Mouse (Mus musculus) embryonic facial prominence, embryonic 10.5 days (tissue): Measurements from ENCODE around the gene Wnt5b. TPM values are rescaled to one million over a fixed set of nuclear protein-coding genes. Genes with fewer than 3 reads are reported as not detected.

Source experiments
- DNase-seq: peaks from one replicate; pipeline ENCODE4 v3.0.0-alpha.2; 2017; ENCODE audit warnings: low spot score
- H3K27ac ChIP-seq: fragments of 300-500 bp; sonication (generic); replicated peaks from 2 replicates; pipeline ENCODE4 v1.5.1; 2016; ENCODE audit warnings: mild to moderate bottlenecking
- H3K27me3 ChIP-seq: fragments of 300-500 bp; sonication (generic); replicated peaks from 2 replicates; pipeline ENCODE4 v1.6.1; 2016; ENCODE audit warnings: low read depth, mild to moderate bottlenecking; ENCODE audit not compliant: poor library complexity, severe bottlenecking
- H3K36me3 ChIP-seq: fragments of 300-500 bp; sonication (generic); replicated peaks from 2 replicates; pipeline ENCODE4 v1.6.1; 2016; ENCODE audit warnings: mild to moderate bottlenecking, moderate library complexity
- H3K4me1 ChIP-seq: fragments of 300-500 bp; sonication (generic); 2 replicates; pipeline ENCODE4 v1.6.1; 2016
- H3K4me3 ChIP-seq: fragments of 300-500 bp; sonication (generic); 2 replicates; pipeline ENCODE4 v1.5.1; 2016; ENCODE audit warnings: mild to moderate bottlenecking, moderate library complexity
- H3K9me3 ChIP-seq: fragments of 300-500 bp; sonication (generic); 2 replicates; pipeline ENCODE4 v1.6.1; 2016; ENCODE audit warnings: mild to moderate bottlenecking
- WGBS: fragments of 180-500 bp; shearing (Covaris S2); methylation state at CpG from one replicate; pipeline ENCODE4 v1.1.7; 2016; 5-methylcytosine and 5-hydroxymethylcytosine counted together
- polyA plus RNA-seq: library from polyadenylated mRNA; unstranded; fragments of >200 nt; fragmentation: Nextera tagmentation; extraction: Ambion mirVana; gene quantifications from 2 replicates; pipeline ENCODE4 v1.2.1, GENCODE M21; 2016

Wnt5b gene
- polyA plus RNA-seq, 1 experiment from 2014 or later: 13.2 TPM

DNA sequence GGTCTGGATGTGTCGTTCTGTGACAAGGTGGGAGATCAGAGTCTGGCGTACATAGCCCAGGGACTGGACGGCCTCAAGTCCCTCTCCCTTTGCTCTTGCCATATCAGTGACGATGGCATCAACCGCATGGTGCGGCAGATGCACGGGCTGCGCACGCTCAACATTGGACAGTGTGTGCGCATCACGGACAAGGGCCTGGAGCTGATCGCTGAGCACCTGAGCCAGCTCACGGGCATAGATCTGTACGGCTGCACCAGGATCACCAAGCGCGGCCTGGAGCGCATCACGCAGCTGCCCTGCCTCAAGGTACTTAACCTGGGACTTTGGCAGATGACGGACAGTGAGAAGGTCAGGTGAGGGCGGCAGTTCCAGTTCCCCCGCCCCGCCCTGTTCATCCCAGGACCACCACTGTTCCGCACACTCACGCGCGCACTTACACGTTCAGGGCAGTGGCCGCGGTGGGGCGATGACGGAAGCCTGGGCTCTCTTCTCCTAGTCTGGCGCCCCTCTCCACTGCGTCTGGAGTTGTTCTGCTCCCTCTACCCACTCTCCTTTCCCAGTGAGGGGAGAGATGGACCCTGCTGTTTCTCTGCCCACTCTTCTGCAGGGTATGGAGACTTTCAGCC is 63.3 kb downstream of the Wnt5b start:
- DNase-seq: peak; percentile 62
- Histone ChIP-seq H3K4me1 (peaks cover 71% of the 10 kb centered on the region), H3K27ac (peak overlapping the region; percentile 100), H3K9me3 (no peaks in the 10 kb centered on the region), H3K36me3 (peaks cover 42% of the 10 kb centered on the region), H3K4me3 (peak overlapping the region; percentile 94), H3K27me3 (no peaks in the 10 kb centered on the region)
- WGBS: under 1% methylated on average over 33 of the region's 33 CpGs

DNA sequence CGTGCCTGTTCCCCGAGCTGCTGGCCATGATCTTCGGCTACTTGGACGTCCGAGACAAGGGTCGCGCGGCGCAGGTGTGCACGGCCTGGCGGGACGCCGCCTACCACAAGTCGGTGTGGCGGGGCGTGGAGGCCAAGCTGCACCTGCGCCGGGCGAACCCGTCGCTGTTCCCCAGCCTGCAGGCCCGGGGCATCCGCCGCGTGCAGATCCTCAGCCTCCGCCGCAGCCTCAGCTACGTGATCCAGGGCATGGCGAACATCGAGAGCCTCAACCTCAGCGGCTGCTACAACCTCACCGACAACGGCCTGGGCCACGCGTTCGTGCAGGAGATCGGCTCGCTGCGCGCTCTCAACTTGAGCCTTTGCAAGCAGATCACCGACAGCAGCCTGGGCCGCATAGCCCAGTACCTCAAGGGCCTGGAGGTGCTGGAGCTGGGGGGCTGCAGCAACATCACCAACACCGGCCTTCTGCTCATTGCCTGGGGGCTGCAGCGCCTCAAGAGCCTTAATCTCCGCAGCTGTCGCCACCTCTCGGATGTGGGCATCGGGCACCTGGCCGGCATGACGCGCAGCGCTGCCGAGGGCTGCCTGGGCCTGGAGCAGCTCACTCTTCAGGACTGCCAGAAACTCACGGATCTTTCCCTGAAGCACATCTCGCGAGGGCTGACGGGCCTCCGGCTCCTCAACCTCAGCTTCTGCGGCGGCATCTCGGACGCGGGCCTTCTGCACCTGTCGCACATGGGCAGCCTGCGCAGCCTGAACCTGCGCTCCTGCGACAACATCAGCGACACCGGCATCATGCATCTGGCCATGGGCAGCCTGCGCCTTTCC is 64.1 kb downstream of the Wnt5b start:
- Histone ChIP-seq H3K27ac (peak overlapping the region; percentile 100), H3K9me3 (no peaks in the 10 kb centered on the region), H3K36me3 (peaks cover 35% of the 10 kb centered on the region), H3K4me1 (peaks cover 67% of the 10 kb centered on the region), H3K27me3 (no peaks in the 10 kb centered on the region), H3K4me3 (peak overlapping the region; percentile 94)
- DNase-seq: peak; percentile 73
- WGBS: under 1% methylated on average over 70 of the region's 70 CpGs

DNA sequence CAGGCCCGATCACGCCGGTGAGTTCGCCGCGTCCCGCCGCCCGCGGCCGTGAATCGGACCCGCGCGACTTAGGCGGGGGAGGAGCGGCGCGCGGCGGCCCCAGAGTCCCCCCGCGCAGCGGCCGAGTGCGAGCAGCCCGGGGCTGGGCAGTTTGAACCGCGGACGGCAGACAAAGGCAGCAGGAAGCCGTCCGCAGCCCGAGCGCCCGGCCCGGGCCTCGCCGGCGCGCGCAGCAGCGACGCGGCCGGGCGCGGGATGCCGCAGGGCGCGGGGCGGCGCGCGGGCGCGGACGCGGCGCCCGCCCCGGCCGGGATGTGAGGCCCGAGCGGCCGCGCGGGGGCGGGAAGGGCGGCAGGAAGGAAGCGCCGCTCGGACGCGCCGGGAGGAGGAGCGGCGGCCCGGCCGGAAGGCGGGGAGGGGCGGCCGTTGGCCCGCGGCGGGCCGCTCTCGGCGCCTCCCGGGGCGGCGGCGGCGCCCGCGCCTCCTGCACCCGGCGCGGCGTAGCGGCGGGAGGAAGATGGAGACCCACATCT is 64.7 kb downstream of the Wnt5b start, which contains the start of gene Fbxl14:
Gene Fbxl14, plus strand, starts transcription at position 326 of the 533 bp plus-strand sequence.
- 3% methylated on average over 84 of the region's 101 CpGs for WGBS
- Histone ChIP-seq H3K27ac (peak within 1 kb of the TSS; percentile 100), H3K4me1 (peaks cover 62% of the 10 kb centered on the region), H3K36me3 (peaks cover 29% of the 10 kb centered on the region), H3K9me3 (no peaks in the 10 kb centered on the region), H3K27me3 (no peaks in the 10 kb centered on the region), H3K4me3 (peak within 1 kb of the TSS; percentile 94)
- no peak for DNase-seq

DNA sequence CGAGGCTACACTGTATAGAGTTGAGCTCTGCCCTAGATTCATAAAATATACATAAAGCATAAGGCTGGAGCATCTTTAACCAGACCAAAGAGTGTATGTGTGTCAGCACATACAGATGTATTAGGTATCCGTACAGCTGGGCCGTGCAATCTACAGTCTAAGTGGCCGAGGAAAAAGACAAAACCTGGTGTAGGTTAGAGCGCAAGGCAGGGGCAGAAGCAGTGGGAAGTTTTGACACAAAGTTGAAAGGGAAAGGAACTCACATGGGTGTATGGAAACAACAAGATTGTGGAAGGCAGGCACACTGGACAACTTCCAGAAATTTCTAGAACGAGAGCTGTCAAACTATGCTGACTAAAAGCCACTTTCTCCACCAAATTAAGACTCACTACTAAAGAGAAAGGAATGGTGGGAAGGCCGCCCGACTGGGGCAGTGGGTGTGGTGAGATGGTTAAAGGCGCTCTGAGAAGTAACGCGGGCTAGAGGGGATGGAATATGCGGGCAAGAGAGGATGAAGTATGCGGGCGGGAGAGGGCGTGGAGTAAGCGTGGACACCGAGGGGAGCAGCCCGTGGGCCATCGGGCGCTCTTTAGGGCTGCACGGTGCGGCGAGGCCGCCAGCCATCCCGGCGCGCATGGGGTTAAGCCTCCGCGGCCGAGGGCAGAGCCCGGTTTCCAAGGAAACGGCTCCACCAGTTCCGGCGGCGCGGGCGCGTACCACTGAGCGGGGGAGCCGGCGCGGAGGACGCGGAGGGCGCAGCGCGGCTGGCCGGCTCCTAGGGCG is 65.4 kb downstream of the Wnt5b start:
- WGBS: 2% methylated on average over 49 of the region's 49 CpGs
- peaks cover 56% of the 10 kb centered on the region for H3K4me1 ChIP-seq
- H3K27me3 ChIP-seq: no peaks in the 10 kb centered on the region
- peaks cover 22% of the 10 kb centered on the region for H3K36me3 ChIP-seq
- H3K27ac ChIP-seq: peak overlapping the region; percentile 100
- H3K4me3 ChIP-seq: peak overlapping the region; percentile 94
- peak; percentile 93 for DNase-seq
- no peaks in the 10 kb centered on the region for H3K9me3 ChIP-seq

DNA sequence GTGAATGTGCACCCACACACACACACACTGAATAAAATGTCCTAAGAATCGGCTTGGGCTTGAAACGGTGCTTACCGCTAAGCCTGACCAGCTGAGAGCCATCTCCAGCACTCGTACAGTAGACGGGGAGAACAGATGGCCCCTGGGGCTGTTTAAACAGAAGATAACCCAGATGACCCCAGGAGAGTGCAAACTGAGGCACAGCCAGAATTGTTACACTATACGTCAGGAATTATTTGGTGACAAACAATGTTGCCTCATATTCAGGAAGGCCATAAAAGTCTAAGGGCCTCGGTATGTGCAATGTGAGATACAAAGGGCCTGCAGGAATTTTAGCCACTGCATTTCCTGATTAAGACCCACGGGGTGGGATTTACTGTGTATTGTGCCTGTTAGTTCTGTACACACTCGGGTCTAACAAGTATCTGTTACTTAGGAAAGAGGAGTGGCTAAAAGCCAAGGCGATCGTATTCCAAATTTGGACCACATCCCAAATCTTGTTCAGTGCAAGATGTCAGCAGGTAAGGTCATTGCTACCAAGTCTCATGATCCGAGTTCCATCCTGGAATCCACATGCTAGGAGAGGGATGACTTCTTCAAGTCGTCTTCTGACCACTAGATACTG is 66.3 kb downstream of the Wnt5b start:
- Histone ChIP-seq H3K4me1 (peaks cover 46% of the 10 kb centered on the region), H3K27ac (peak overlapping the region; percentile 36), H3K36me3 (peaks cover 13% of the 10 kb centered on the region), H3K27me3 (no peaks in the 10 kb centered on the region), H3K4me3 (no peak overlapping the region), H3K9me3 (no peaks in the 10 kb centered on the region)
- DNase-seq: no peak
- WGBS: 55% methylated on average over 13 of the region's 13 CpGs

DNA sequence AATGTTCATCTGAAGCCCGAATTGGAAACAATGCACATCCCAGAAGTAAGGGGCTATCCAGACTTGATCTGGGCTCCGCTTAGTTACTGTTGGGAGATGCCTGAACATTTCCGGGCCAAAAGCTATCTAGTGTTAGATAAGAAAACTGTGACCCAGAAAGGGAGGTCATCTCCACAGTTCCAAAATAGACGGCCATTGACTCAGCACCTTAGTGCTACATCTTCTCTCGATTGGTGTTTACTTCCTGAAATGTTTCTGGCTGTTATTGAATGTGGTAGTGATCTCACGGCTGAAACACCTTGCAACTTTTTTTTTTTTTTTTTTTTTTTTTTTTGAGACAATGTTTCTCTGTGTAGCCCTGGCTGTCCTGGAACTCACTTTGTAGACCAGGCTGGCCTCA is 68.2 kb downstream of the Wnt5b start:
- H3K4me1 ChIP-seq: peaks cover 30% of the 10 kb centered on the region
- DNase-seq: no peak
- H3K27ac ChIP-seq: no peak overlapping the region
- H3K4me3 ChIP-seq: no peak overlapping the region
- no peaks in the 10 kb centered on the region for H3K9me3 ChIP-seq
- 90% methylated on average over 6 of the region's 6 CpGs for WGBS
- H3K36me3 ChIP-seq: peaks cover 10% of the 10 kb centered on the region
- H3K27me3 ChIP-seq: no peaks in the 10 kb centered on the region

DNA sequence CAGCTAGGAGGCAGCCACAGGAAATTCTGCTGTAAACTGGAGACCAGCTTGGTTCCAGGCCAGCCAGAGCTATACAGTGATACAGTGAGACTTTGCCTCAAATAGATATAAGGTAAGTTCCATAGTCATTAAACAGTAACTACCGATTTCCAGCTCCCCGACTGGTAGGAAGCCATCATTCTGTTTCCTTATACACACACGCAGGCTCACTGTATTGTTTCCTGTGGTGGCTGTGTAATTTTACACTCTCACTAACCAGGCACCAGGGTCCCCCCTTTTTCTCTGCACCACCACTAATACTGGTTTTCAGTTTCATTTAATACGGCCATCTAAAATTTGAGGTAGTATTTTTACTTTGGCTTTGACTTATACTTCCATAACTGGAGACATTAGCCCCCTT is 70.2 kb downstream of the Wnt5b start:
- H3K4me1 ChIP-seq: peaks cover 18% of the 10 kb centered on the region

DNA sequence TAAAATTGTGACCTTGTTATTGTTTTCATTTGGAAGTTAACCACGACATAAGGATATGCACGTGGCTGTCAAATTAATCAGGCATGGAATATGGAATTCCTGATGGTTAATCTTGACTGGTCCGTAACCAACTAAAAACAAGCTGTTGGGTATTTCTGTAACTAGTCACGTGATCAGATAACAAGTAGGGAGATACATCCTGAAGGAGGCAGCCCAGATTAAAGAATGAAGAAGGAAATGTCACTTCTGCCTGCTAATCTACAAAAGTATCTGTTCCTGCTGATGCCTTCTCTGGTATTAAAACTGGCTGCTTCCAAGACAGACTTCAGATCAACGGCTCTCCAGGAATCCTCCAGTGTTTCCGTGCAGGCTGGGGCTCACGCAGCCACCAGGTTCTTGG is 70.7 kb downstream of the Wnt5b start:
- Histone ChIP-seq H3K9me3 (no peaks in the 10 kb centered on the region), H3K27me3 (no peaks in the 10 kb centered on the region), H3K4me3 (no peak overlapping the region), H3K27ac (no peak overlapping the region), H3K36me3 (no peaks in the 10 kb centered on the region), H3K4me1 (peaks cover 13% of the 10 kb centered on the region)
- no peak for DNase-seq
- WGBS: 85% methylated on average over 7 of the region's 7 CpGs

More for the DNA sequence above, 70.2 kb downstream of the Wnt5b start:
- Histone ChIP-seq H3K4me3 (no peak overlapping the region), H3K36me3 (no peaks in the 10 kb centered on the region), H3K9me3 (no peaks in the 10 kb centered on the region), H3K27ac (no peak overlapping the region), H3K27me3 (no peaks in the 10 kb centered on the region)
- DNase-seq: no peak
- 86% methylated on average over 4 of the region's 4 CpGs for WGBS

DNA sequence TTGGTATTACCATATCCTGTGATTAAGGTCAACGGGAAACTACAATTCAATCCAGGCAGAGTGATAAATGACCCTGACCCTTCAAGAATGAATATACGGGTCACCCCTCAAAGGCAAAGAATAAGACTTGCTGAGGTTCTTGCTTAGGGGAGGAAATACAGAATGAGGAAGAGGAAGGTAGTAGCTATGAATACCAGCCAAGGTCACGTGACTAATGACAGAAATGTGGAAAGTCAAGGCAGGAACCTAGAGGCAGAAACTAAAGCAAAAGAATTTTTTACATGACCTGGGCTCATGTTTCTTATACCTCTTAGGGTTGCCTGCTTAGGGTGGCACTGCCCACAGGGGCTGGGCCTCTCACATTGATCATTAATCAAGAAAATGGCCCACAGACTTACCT is 71.4 kb downstream of the Wnt5b start:
- H3K27ac ChIP-seq: no peak overlapping the region
- H3K4me3 ChIP-seq: no peak overlapping the region
- H3K36me3 ChIP-seq: no peaks in the 10 kb centered on the region
- 83% methylated on average over 3 of the region's 3 CpGs for WGBS
- no peaks in the 10 kb centered on the region for H3K9me3 ChIP-seq
- peaks cover 5% of the 10 kb centered on the region for H3K4me1 ChIP-seq
- no peak for DNase-seq
- no peaks in the 10 kb centered on the region for H3K27me3 ChIP-seq

DNA sequence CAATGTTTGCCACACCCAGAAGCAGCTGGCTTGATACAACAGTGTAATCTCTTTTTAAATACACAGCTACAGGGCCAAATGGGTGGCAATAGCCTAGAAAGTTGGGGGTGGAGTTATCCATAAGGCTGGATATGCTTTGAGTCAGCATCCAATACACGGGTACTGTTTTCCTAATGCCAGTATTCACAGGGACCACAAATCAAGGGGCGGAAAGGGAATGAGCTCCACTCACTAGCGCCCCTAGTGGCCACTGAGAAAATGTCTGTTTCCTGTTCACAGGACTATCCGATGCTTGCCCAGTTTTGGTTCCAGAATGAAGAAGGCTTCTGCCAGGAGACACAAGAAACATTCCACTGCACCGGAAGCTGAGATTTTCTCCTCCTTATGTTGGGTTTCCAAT is 72.0 kb downstream of the Wnt5b start:
- WGBS: 29% methylated on average over 5 of the region's 5 CpGs

DNA sequence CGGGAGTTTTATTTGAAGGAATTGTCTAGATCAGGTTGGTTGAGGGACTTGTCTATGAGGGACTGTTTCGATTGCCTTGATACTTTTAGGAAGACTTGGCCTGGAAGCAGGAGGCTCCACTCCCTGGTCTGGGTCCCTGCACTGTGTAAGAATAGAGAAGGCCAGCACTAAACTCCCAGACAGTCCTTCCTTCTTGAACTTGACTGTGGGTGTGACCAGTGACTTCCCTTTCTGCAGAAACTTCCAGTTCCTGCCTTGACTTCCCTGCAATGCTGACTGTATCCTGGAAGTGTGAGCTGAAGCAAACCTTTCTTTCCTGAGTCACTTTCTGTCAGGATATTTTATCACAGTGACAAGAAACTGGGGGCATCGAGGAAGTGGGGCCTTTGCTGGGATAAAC is 73.4 kb downstream of the Wnt5b start:
- no peaks in the 10 kb centered on the region for H3K27me3 ChIP-seq
- no peaks in the 10 kb centered on the region for H3K36me3 ChIP-seq

More for the DNA sequence above, 72.0 kb downstream of the Wnt5b start:
- DNase-seq: peak; percentile 62
- no peak overlapping the region for H3K27ac ChIP-seq
- no peak overlapping the region for H3K4me3 ChIP-seq
- no peaks in the 10 kb centered on the region for H3K9me3 ChIP-seq
- no peaks in the 10 kb centered on the region for H3K27me3 ChIP-seq
- no peaks in the 10 kb centered on the region for H3K36me3 ChIP-seq
- H3K4me1 ChIP-seq: peaks cover 5% of the 10 kb centered on the region

DNA sequence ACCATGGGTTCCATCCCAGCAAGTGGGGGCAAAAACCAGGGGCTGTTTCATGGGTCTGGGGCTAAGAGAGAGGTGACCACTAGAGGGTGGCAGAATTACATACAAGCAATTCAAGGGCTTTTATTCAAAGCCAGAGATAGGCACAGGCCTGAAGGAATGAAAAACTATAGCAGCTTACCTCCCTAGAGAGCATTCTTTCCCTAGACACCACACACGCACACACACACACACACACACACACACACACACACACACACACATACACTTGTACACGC is 76.4 kb downstream of the Wnt5b start:
- WGBS: 80% methylated on average over 2 of the region's 2 CpGs
- H3K4me3 ChIP-seq: no peak overlapping the region
- no peaks in the 10 kb centered on the region for H3K36me3 ChIP-seq
- H3K27ac ChIP-seq: no peak overlapping the region
- no peaks in the 10 kb centered on the region for H3K27me3 ChIP-seq
- no peak for DNase-seq
- H3K9me3 ChIP-seq: no peaks in the 10 kb centered on the region
- H3K4me1 ChIP-seq: peaks cover 7% of the 10 kb centered on the region

More for the DNA sequence above, 73.4 kb downstream of the Wnt5b start:
- WGBS: 88% methylated on average over 3 of the region's 3 CpGs
- DNase-seq: no peak
- Histone ChIP-seq H3K4me3 (no peak overlapping the region), H3K9me3 (no peaks in the 10 kb centered on the region), H3K4me1 (peaks cover 7% of the 10 kb centered on the region), H3K27ac (no peak overlapping the region)
